ENCODE assay signal across 8 mouse cellular contexts in genomic region chr11:97489589-97490324, GRCm38 (mm10). TPM values are rescaled to one million over a fixed set of nuclear protein-coding genes. Genes with fewer than 3 reads are reported as not detected.
DNase-seq lines count a peak whose midpoint lies in the region; ATAC-seq lines count a peak whose summit lies in the region.

No protein-coding gene starts in this region.

- peaks cover 81% of the 10 kb centered on the region for H3K36me3 ChIP-seq in kidney, embryonic 15.5 days
- peaks cover 60% of the 10 kb centered on the region for H3K36me3 ChIP-seq in liver, embryonic 16.5 days (ENCODE audit: control insufficient read depth, insufficient read depth)
- H3K36me3 ChIP-seq in neural tube, embryonic 13.5 days, result peaks cover 65% of the 10 kb centered on the region

- DNase-seq in 3134 (ENCODE audit: extremely low read depth, insufficient read length, low spot score) (peak; percentile 35), NIH3T3 (ENCODE audit: low read depth) (peak; percentile 76)
- peak; percentile 86 to 88 for DNase-seq in cerebellum, postnatal 25 days
- peak; percentile 59 to 67 for DNase-seq in gastrocnemius, postnatal 36 days
- peak; percentile 87 for DNase-seq in thymus, postnatal 0 days (ENCODE audit: low spot score)

- no peaks in the 10 kb centered on the region for H3K9me3 ChIP-seq in kidney, embryonic 15.5 days (replicated peaks)
- no peaks in the 10 kb centered on the region for H3K9me3 ChIP-seq in liver, embryonic 16.5 days (replicated peaks; ENCODE audit: control insufficient read depth, low read length)
- H3K9me3 ChIP-seq in neural tube, embryonic 13.5 days, result no peaks in the 10 kb centered on the region

- 0 out of 2 replicates have a peak, but pooled peaks have one; percentile 49 for ATAC-seq in kidney, embryonic 15.5 days (replicated peaks; ENCODE audit: low FRiP score)
- peak; percentile 25; the same call in 1 of the 2 replicates for ATAC-seq in liver, embryonic 16.5 days (ENCODE audit: low read depth)
- peak; percentile 83 for ATAC-seq in neural tube, embryonic 13.5 days (ENCODE audit: low read depth)

- H3K4me1 ChIP-seq in kidney, embryonic 15.5 days, result peaks cover 7% of the 10 kb centered on the region; the same call in 1 of the 2 replicates
- H3K4me1 ChIP-seq in liver, embryonic 16.5 days (ENCODE audit: control insufficient read depth, low read depth, low read length), result no peaks in the 10 kb centered on the region
- peaks cover 6% of the 10 kb centered on the region for H3K4me1 ChIP-seq in neural tube, embryonic 13.5 days (replicated peaks)

- H3K27ac ChIP-seq in kidney, embryonic 15.5 days, result no peak overlapping the region
- H3K27ac ChIP-seq in liver, embryonic 16.5 days (ENCODE audit: low read length), result no peak overlapping the region
- H3K27ac ChIP-seq in neural tube, embryonic 13.5 days (replicated peaks), result no peak overlapping the region

- intact Hi-C loops in gastrocnemius, postnatal 36 days (cut with DNase I), result loop anchor here (2.0 to 5.0 kb wide), 2 partner anchors 67 to 88 kb away; partner anchors contain the start of gene Srcin1

- H3K9ac ChIP-seq in kidney, embryonic 15.5 days, result no peak overlapping the region
- no peak overlapping the region for H3K9ac ChIP-seq in liver, embryonic 16.5 days (ENCODE audit: low read depth, low read length)
- no peak overlapping the region for H3K9ac ChIP-seq in neural tube, embryonic 13.5 days

- H3K4me2 ChIP-seq in kidney, embryonic 15.5 days, result no peak overlapping the region
- no peak overlapping the region for H3K4me2 ChIP-seq in liver, embryonic 16.5 days (ENCODE audit: low read depth, low read length)
- H3K4me2 ChIP-seq in neural tube, embryonic 13.5 days, result no peak overlapping the region

- no peak overlapping the region for H3K4me3 ChIP-seq in kidney, embryonic 15.5 days (replicated peaks)
- H3K4me3 ChIP-seq in liver, embryonic 16.5 days (ENCODE audit: low read depth, low read length), result no peak overlapping the region
- H3K4me3 ChIP-seq in neural tube, embryonic 13.5 days, result no peak overlapping the region

- no peaks in the 10 kb centered on the region for H3K27me3 ChIP-seq in kidney, embryonic 15.5 days
- no peaks in the 10 kb centered on the region for H3K27me3 ChIP-seq in liver, embryonic 16.5 days (ENCODE audit: control insufficient read depth, insufficient read depth, low read depth, low read length)
- H3K27me3 ChIP-seq in neural tube, embryonic 13.5 days, result peaks cover 3% of the 10 kb centered on the region; the same call in 1 of the 2 replicates

- WGBS in kidney, embryonic 15.5 days, result 29% methylated on average over 16 of the region's 16 CpGs
- WGBS in liver, embryonic 16.5 days (ENCODE audit: insufficient replicate concordance), result 44% methylated on average over 16 of the region's 16 CpGs
- WGBS in neural tube, embryonic 13.5 days, result 15% methylated on average over 16 of the region's 16 CpGs

RNA-seq across cellular contexts. Expression of gene 4933428G20Rik, which starts 10.4 kb away (rescaled TPM):
- total RNA-seq in gastrocnemius, postnatal 36 days (2021), result not detected
- polyA plus RNA-seq in kidney, embryonic 15.5 days (2015; fragmentation: Nextera tagmentation; extraction: Ambion mirVana), result 0.49 and 0.84 TPM in 2 replicates
- 0.46 and 0.59 TPM in 2 replicates for polyA plus RNA-seq in liver, embryonic 16.5 days (2015; fragmentation: Nextera tagmentation; extraction: Ambion mirVana)
- 0.81 and 1.1 TPM in 2 replicates for polyA plus RNA-seq in neural tube, embryonic 13.5 days (2015; fragmentation: Nextera tagmentation; extraction: Ambion mirVana)
- 0.09 and 0.12 TPM in 2 replicates for polyA plus RNA-seq in thymus, postnatal 0 days (2015; fragmentation: Nextera tagmentation; extraction: Ambion mirVana)

Comparison
In these comparisons a context has a peak if more than half of its experiments do, and no peak if none do; other contexts are left out.
1. DNase-seq: peak in every context shown above with its lines; median percentile 87 in cerebellum, postnatal 25 days; 87 in thymus, postnatal 0 days; 76 in NIH3T3; 63 in gastrocnemius, postnatal 36 days; 35 in 3134.
2. ATAC-seq: peak in every context shown above with its lines; median percentile 83 in neural tube, embryonic 13.5 days; 49 in kidney, embryonic 15.5 days; 25 in liver, embryonic 16.5 days.